Mouse (Mus musculus) thymus, postnatal 10 days (tissue): ENCODE measurements around the gene Smarca4.
"Not testable (repeated sequence)": the region's sequence is repeated elsewhere in the genome, so short reads cannot be mapped to it uniquely, and the experiment has no call there.

Experiments used
- DNase-seq, 2 experiments: peaks; one replicate each; pipeline ENCODE4 v3.0.0; 2021; ENCODE audit warnings: low spot score in 2 of 2

Smarca4 gene

DNA sequence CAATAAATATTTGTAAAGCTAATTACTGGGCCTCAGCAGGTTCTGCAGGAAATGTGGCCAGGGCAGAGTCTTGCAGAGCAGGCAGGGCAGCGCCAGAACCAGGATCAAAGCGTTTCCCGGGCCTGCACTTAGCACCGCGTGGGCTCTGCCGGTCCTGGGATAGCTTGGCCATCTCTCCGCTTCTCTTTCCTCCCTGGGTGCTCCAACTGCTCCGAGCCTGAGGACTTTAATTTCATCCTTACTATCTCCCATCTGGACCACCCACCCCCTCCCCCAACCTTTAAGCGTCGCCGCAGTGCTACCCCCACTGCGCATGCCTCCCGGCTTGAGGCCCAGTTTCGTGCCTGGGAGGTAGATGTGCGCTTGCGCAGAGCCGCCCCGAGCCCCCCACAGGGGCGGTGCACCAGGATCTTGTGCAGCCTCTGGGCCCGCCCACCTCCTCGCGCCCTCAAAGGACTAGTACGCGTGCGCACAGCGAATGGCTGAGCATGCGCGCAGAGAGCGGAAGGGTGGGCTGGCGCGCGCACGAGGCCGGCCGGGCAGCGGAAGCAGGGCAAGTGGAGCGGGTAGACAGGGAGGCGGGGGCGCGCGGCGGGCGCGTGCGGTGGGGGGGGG lies at the start of gene Smarca4:
TSS of gene Smarca4 (plus strand) at position 553 of the 615 bp plus-strand sequence.
- DNase-seq: peak; percentile 99 to 100

DNA sequence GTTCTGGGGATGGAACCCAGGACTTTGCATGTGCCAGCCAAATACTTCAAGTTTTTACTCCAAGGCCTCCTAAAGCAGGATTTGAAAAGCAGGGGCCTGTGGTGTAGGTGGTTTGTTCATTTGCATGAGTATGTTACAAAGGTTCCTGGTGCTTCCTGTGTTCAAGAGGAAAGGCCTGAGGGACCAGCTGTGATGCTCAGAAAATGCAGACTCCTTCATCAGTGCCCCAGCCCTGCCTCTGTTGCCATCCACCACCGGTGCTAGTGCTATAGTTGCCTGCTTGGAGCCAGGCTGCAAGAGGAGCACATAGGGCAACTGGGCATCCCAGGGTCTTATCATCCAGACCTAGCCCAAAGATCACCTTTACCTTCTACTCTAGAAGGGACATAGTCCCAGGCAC lies 49.4 kb upstream of the Smarca4 start:
- DNase-seq: no peak

GRCm38 (mm10) chr9:21567051-21567450 lies 48.9 kb upstream of the Smarca4 start:
- DNase-seq: no peak

DNA sequence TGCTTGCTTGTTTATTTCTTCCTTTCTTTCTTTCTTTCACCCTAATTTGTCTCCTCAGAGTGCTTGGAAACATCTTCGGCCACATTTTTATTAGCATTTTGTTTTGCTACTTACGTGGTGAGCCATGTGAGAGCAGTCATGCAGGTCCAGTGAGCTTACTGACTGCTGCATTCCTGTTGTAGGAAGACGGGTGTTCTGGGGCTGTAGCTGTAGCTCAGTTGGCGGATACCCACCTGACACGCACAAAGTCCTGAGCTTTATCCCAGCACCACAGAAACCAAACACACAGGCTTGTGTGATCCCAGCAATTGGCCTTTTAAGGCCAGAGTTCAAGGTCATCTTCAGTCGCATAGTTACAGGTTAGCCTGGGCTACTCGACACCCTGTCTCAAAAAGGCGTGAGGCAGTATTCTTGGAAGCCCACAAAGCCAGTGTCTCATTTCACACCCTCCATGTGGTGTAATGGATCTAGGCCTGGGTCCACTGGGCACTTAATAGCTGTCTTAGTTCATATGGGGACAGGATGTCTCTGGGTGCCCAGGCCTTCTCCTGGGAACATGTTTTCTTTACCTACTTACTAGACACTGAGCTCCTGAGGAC lies 47.2 kb upstream of the Smarca4 start:
- no peak for DNase-seq

DNA sequence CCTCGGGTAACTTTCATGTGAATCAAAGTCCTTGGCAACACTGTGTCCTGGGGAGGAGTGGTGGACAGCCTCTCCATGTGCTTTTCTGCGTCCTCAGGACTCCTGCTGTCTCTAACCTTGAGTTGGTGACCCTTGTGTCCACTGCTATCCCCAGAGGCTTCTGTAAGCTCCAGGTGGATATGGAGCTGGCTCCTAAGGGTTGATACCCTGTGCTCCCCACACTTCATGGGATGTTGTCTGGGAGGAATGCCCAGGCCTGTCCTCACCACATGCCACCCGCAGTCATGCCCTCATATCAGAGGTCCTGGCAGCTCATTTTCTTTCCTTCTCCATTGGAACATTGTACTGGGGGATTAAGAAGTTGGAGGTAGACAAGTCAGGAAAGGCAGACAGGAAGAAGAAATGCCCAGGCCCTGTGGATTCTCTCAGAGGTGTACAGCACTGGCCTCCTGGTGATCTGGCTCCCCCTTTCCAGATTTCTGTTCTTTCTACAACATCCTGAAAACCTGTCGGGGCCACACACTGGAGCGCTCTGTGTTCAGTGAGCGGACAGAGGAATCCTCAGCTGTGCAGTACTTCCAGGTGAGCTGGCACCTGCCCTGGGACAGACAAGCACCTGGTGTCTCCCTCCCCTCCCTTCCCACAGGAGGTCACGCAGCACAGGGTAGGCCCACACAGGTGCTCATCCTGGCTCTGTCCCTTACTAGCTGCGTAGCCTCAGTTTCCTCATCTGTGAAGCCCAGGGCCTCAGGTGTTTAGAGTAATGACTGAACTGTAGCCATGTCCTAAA lies 41.8 kb upstream of the Smarca4 start:
- no peak for DNase-seq

GRCm38 (mm10) chr9:21575253-21575652 lies 40.7 kb upstream of the Smarca4 start:
- no peak for DNase-seq

GRCm38 (mm10) chr9:21576286-21576685 lies 39.7 kb upstream of the Smarca4 start:
- no peak for DNase-seq

DNA sequence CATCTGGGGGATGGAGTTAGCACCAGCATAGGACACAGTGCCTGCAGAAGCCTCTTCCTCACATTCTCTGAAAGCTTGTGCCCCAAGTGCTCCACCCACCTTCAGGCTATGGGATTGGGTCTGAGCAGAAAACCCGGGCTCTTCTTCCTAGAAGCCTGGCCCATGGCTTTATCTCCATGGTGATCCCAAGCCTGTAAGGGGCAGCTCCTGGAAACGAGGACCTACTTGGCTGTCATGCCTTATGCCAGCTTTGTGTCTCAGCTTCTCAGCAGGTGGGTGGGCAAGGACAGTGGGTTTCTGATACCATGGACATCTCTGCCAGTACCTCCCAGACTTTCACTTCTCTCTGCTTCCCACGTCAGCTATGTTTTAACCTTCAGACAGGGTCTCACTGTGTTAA lies 37.7 kb upstream of the Smarca4 start:
- DNase-seq: no peak

GRCm38 (mm10) chr9:21585401-21585800 lies 30.6 kb upstream of the Smarca4 start:
- DNase-seq: no peak

- DNase-seq: no peak
Measured at GRCm38 (mm10) chr9:21587678-21588349, 28.2 kb upstream of the Smarca4 start.

DNA sequence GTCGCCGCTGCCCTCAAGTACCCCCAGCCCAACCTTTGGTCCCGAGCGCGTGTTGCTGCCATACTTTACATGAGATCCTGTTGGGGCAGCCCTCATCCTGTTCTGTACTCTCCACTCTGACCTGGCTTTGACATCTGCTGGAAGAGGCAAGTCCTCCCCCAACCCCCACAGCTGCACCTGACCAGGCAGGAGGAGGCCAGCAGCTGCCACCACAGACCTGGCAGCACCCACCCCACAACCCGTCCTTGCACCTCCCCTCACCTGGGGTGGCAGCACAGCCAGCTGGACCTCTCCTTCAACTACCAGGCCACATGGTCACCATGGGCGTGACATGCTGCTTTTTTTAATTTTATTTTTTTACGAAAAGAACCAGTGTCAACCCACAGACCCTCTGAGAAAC lies 27.6 kb upstream of the Smarca4 start:
- no peak for DNase-seq

GRCm38 (mm10) chr9:21589538-21589937 lies 26.4 kb upstream of the Smarca4 start:
- DNase-seq: no peak

DNA sequence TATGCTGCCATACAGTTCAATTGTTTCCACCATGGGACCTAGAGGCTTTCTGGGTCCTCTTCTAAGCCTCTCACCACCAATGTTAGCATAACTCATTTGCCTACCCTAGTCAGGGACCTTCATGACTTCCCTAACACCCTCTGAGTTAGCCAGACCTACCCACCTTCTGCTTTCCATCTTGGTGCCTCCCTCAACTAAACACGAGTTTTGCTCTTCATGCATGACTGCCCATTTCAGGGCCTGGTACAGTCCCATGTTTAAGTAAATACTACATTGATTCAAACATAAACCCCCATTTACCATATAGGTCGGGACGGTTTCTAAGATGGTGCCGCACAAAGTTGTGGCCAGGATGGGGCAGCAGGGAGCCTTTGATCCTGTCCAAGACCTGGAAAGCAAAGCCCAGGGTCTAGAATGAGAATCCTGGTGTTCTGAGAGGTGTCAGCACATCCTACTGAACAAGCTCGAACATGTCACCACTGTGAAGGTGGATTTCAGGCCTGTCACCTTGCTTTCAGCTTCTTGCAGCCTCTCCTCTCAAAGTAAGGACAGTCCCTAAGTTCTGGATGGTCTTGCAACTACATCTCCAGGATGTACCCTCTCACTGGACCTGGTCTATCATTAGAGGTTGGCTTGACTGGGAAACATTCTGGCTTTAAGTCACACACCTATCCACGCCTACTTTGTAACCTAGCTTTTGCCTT lies 24.7 kb upstream of the Smarca4 start:
- DNase-seq: no peak

DNA sequence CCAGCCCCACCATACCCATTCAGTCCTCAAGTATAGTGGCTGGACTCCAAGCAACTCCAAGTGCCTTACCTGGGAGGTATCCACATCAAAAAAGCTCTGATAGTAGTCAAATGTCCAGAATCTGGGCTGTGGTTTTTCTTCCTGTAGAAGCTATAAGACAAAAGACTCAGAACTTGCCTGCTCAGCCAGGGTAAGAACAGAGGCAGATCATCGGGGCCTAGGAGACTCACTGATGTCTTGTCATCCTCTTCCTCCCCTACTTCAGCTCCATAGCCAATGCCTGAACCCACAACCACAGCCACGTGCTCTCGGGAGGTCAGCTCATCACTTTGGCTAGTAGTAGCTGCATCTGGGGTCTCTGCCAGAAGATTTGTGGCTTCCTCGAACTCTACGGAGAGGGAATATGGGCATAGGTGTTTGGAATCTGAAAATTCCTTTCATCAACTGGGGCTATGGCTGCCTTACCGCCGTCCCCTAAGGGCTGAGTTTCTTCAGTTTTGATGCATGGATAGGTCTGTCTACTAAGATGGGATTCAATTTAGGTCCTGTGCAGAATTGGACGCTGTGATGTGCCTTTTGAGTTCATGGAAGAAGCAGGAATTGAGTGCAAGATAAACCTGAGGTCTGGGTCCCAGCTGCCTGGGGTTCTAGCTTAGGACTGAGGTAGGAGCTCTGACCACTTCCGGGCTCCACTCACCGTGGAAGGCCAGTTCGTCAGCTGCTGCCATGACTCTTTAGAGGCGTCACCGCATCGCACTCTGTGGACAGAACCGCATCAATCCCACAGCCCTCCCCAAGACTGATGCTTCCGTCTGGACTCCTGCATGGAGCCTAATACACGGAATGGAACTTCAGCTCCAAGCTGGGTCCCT lies 23.9 kb upstream of the Smarca4 start:
- DNase-seq: no peak

- peak; percentile 83 to 89 for DNase-seq
Measured at GRCm38 (mm10) chr9:21592703-21593121, 23.3 kb upstream of the Smarca4 start, which contains the start of the genes Timm29 and Yipf2. Gene Timm29, plus strand, starts transcription at chr9:21592722. Gene Yipf2, minus strand, starts transcription at chr9:21592828.

- DNase-seq: peak; percentile 26 to 34
Measured at GRCm38 (mm10) chr9:21593122-21593721, 22.7 kb upstream of the Smarca4 start.

DNA sequence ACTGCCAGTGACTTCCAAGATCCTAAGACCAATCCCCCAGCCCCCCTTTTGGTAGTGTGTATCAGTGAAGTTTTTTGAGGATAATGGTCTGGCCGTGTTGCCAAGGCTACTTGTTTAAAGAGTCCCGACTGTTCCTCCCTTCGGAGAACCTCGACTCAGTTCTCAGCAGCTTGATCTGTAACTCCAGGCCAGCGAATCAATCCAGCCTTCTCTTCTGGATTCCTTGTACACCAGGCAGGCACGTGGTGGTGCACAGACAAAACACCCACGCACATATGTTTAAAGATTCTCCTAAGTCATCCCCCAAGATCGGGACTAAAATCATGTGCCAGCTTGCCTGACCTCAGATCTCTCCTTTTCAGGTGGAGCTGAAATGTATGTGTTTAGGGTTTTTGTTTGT lies 21.6 kb upstream of the Smarca4 start:
- not testable (repeated sequence) for DNase-seq

GRCm38 (mm10) chr9:21594838-21595237 lies 21.1 kb upstream of the Smarca4 start:
- no peak for DNase-seq

DNA sequence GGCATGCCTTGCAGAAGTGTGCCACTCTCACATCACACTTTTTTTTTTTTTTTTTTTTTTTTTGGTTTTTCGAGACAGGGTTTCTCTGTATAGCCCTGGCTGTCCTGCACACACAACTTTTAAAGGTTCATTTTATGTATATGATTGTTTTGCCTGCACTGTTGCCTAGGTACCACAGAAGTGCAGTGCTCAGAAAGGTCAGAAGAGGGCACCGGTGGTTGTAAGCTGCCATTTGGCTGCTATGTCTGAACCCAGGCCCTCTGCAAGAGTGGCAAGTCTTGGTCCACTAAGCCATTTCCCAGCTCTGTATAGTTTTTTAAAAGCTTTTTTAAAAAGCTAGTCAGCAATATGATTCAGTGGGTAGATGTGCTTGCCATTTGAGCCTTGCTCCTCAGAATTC lies 17.8 kb upstream of the Smarca4 start:
- peak in 1 of 2 experiments; percentile 52 for DNase-seq

DNA sequence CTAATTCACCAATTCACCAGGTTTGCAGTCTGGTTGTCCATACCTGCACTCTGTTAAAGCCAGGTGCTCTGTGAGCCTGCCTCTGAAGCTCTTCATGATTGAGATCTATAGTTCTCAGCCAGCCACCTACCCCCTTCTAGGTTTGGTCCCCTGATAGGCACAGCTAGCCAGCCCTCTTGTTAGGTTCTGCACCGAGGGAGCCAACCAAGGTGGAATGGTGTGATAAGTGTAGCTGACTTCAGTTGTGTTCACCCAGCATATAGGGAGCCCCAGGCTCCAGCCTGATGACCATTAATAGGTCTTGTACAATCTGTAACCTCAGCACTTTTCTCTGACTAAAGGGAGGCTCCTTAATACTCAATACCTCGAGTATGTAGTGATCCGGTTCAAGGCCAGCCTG lies 15.8 kb upstream of the Smarca4 start:
- no peak for DNase-seq
